Mouse (Mus musculus) heart, postnatal 14 days (tissue): ENCODE results near the gene Mobp. TPM values are rescaled to one million over a fixed set of nuclear protein-coding genes. Genes with fewer than 3 reads are reported as not detected.

Experiments used
- DNase-seq, 2 experiments: peaks; one replicate each; pipeline ENCODE4 v3.0.0; 2021 to 2022
- intact Hi-C: fragments of 180-260 bp; cut with DNase I; formaldehyde crosslinking; loops from one replicate; pipeline ENCODE4 v1.15.1; 2025
- total RNA-seq, 2 experiments: library from RNA; stranded (reverse); gene quantifications; 2 replicates each; pipeline ENCODE4 v1.2.3; 2021

Gene Mobp
- total RNA-seq, 2 experiments from 2014 or later, result not detected

- intact Hi-C loops, result no loop called here
Observed at GRCm38 (mm10) chr9:120133755-120134475, 15.6 kb upstream of the Mobp start.

GRCm38 (mm10) chr9:120134529-120135160 is 14.9 kb upstream of the Mobp start:
- intact Hi-C loops, result no loop called here
- DNase-seq, result no peak

More at GRCm38 (mm10) chr9:120133755-120134475, 15.6 kb upstream of the Mobp start:
- no peak for DNase-seq

- DNase-seq, result no peak
- intact Hi-C loops, result no loop called here
Observed at GRCm38 (mm10) chr9:120135454-120135853, 14.1 kb upstream of the Mobp start.

- DNase-seq, result peak; percentile 82 to 89
- intact Hi-C loops, result loop anchor here (1.0 to 5.0 kb wide), 3 partner anchors 31 to 288 kb away; no protein-coding TSS in a partner anchor
Observed at GRCm38 (mm10) chr9:120140652-120141051, 8.9 kb upstream of the Mobp start.

GRCm38 (mm10) chr9:120144474-120144873 is 5.0 kb upstream of the Mobp start:
- intact Hi-C loops, result loop anchor here (5.0 kb wide), 1 partner anchor 233 kb away; no protein-coding TSS in a partner anchor
- DNase-seq, result no peak

- DNase-seq, result no peak
- intact Hi-C loops, result no loop called here
Observed at GRCm38 (mm10) chr9:120151152-120151551, 1.6 kb downstream of the Mobp start.

- no peak for DNase-seq
- intact Hi-C loops, result no loop called here
Observed at GRCm38 (mm10) chr9:120151906-120152399, 2.4 kb downstream of the Mobp start.

- no peak for DNase-seq
- intact Hi-C loops, result no loop called here
Observed at GRCm38 (mm10) chr9:120158047-120158446, 8.5 kb downstream of the Mobp start.

- intact Hi-C loops, result no loop called here
- DNase-seq, result no peak
Observed at GRCm38 (mm10) chr9:120163862-120164261, 14.4 kb downstream of the Mobp start.

- no peak for DNase-seq
- intact Hi-C loops, result no loop called here
Observed at GRCm38 (mm10) chr9:120167826-120168225, 18.3 kb downstream of the Mobp start.

GRCm38 (mm10) chr9:120171295-120171694 is 21.8 kb downstream of the Mobp start:
- intact Hi-C loops, result loop anchor here (1.0 kb wide), 1 partner anchor 30 kb away; no protein-coding TSS in a partner anchor
- DNase-seq, result peak; percentile 63 to 72

- intact Hi-C loops, result no loop called here
Observed at GRCm38 (mm10) chr9:120174436-120175137, 25.1 kb downstream of the Mobp start.

GRCm38 (mm10) chr9:120178813-120179212 is 29.3 kb downstream of the Mobp start:
- DNase-seq, result no peak
- intact Hi-C loops, result no loop called here

More at GRCm38 (mm10) chr9:120174436-120175137, 25.1 kb downstream of the Mobp start:
- no peak for DNase-seq

GRCm38 (mm10) chr9:120184499-120184898 is 35.0 kb downstream of the Mobp start:
- intact Hi-C loops, result no loop called here
- DNase-seq, result peak; percentile 35 to 54

GRCm38 (mm10) chr9:120186856-120187255 is 37.3 kb downstream of the Mobp start:
- intact Hi-C loops, result no loop called here
- DNase-seq, result no peak

GRCm38 (mm10) chr9:120190891-120191290 is 41.4 kb downstream of the Mobp start:
- DNase-seq, result no peak
- intact Hi-C loops, result loop anchor here (1.0 to 5.0 kb wide), 3 partner anchors 96 to 236 kb away; no protein-coding TSS in a partner anchor

GRCm38 (mm10) chr9:120191362-120192098 is 42.0 kb downstream of the Mobp start:
- peak; percentile 83 to 92 for DNase-seq
- intact Hi-C loops, result loop anchor here (1.0 to 5.0 kb wide), 3 partner anchors 96 to 236 kb away; no protein-coding TSS in a partner anchor

GRCm38 (mm10) chr9:120192742-120193141 is 43.2 kb downstream of the Mobp start:
- no peak for DNase-seq
- intact Hi-C loops, result loop anchor here (5.0 kb wide), 2 partner anchors 95 to 235 kb away; no protein-coding TSS in a partner anchor

- intact Hi-C loops, result no loop called here
- DNase-seq, result no peak
Observed at GRCm38 (mm10) chr9:120200873-120201272, 51.4 kb downstream of the Mobp start.

- intact Hi-C loops, result no loop called here
- no peak for DNase-seq
Observed at GRCm38 (mm10) chr9:120201743-120202142, 52.2 kb downstream of the Mobp start.
